Mouse (Mus musculus): ENCODE measurements at regions not wholly inside any gene's neighbourhood (a gene's known extent, or its start where the extent isn't known, plus 50 kb on each side); places are given as distances from the start of the nearest gene placed in this dataset.
A peak's percentile ranks its signal among the peaks of the same experiment; 100 is the strongest.

GRCm38 (mm10) chr9:47400117-47400823 is 129.7 kb upstream of the Cadm1 start:
- no peak for DNase-seq (ENCODE audit: low spot score)
- Histone ChIP-seq H3K9me3 (replicated peaks) (no peaks in the 10 kb centered on the region), H3K4me1 (peaks cover 55% of the 10 kb centered on the region), H3K36me3 (no peaks in the 10 kb centered on the region), H3K27ac (no peak overlapping the region), H3K4me3 (no peak overlapping the region), H3K27me3 (ENCODE audit: low read depth, poor library complexity, severe bottlenecking) (peaks cover 51% of the 10 kb centered on the region)
- 32% methylated on average over 7 of the region's 7 CpGs for WGBS

DNA sequence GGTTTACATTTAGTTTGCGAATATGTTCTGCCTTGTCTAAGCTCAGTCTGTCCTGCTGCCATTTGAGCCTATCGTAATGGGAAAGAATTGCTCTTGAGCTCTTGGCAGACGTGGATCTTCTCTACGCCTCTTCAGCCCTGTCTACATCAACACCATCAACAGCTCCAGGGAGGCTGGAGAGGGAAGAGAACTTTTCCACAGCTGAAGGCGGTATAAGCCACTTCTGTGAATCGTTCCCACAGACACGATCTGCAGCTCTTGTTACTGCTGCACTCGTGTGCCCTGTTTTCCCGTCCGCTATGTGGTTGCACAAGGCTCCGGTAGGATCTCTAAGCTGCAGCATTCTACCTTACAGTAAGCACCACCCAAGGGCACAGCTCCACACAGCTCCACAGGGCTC is 128.5 kb upstream of the Cadm1 start:
- Histone ChIP-seq H3K9me3 (replicated peaks) (no peaks in the 10 kb centered on the region), H3K4me1 (peaks cover 68% of the 10 kb centered on the region), H3K27ac (no peak overlapping the region), H3K36me3 (no peaks in the 10 kb centered on the region), H3K27me3 (ENCODE audit: low read depth, poor library complexity, severe bottlenecking) (peaks cover 58% of the 10 kb centered on the region), H3K4me3 (no peak overlapping the region)
- WGBS = 87% methylated on average over 11 of the region's 11 CpGs
- DNase-seq (ENCODE audit: low spot score) = no peak

- 64% methylated on average over 11 of the region's 11 CpGs for WGBS
- no peak overlapping the region for H3K27ac ChIP-seq
- H3K4me1 ChIP-seq = peaks cover 86% of the 10 kb centered on the region
- DNase-seq (ENCODE audit: low spot score) = no peak
- H3K27me3 ChIP-seq (ENCODE audit: low read depth, poor library complexity, severe bottlenecking) = peaks cover 75% of the 10 kb centered on the region
- no peak overlapping the region for H3K4me3 ChIP-seq
- no peaks in the 10 kb centered on the region for H3K36me3 ChIP-seq
- H3K9me3 ChIP-seq (replicated peaks) = no peaks in the 10 kb centered on the region
Measured at GRCm38 (mm10) chr9:47403317-47403716, 126.7 kb upstream of the Cadm1 start.

DNA sequence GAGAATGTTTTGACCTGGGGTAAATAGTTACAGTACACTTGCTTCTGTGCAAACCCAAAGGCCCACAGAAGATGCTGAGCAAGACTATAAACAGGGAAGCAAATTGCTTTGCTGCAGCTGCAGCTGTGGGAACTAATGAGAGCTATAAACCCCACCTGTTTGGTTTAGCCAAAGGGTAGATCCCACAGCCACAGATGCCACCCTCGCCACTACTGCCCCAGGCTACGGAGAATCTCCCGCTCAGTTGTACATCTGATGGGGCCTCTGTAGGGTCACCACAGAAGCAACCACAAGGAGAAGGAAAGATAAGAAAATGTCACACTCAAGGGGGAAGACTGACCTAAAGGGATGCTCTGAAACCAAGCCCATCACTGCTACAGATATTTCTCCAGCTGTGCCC is 125.2 kb upstream of the Cadm1 start:
- H3K9me3 ChIP-seq (replicated peaks) = no peaks in the 10 kb centered on the region
- 15% methylated on average over 3 of the region's 3 CpGs for WGBS
- DNase-seq (ENCODE audit: low spot score) = no peak
- peaks cover 71% of the 10 kb centered on the region for H3K27me3 ChIP-seq (ENCODE audit: low read depth, poor library complexity, severe bottlenecking)
- no peak overlapping the region for H3K4me3 ChIP-seq
- no peaks in the 10 kb centered on the region for H3K36me3 ChIP-seq
- no peak overlapping the region for H3K27ac ChIP-seq
- peaks cover 77% of the 10 kb centered on the region for H3K4me1 ChIP-seq

DNA sequence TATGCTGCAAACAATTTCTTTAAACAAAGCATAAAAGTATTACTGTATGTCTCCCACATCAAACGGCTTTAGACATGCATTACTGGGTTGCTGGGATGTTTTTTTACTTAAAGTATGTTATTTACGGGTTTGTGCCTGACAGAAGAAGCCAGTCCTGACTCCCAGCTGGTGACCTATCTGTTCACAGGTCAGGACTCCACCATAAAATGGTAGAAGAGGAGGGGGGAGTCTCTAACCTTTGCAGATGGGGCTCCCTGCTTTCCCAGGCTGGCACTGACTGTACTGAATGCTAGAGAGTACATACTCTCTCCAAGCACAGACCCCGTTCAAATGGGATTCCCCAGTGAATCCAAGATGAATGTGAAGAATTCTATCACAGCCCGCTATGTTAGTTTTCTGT is 124.4 kb upstream of the Cadm1 start:
- Histone ChIP-seq H3K4me3 (no peak overlapping the region), H3K9me3 (replicated peaks) (no peaks in the 10 kb centered on the region), H3K27ac (no peak overlapping the region), H3K4me1 (peaks cover 72% of the 10 kb centered on the region), H3K36me3 (no peaks in the 10 kb centered on the region), H3K27me3 (ENCODE audit: low read depth, poor library complexity, severe bottlenecking) (peaks cover 73% of the 10 kb centered on the region)
- no peak for DNase-seq (ENCODE audit: low spot score)
- WGBS = 44% methylated on average over 4 of the region's 4 CpGs

GRCm38 (mm10) chr9:47407007-47407670 is 122.8 kb upstream of the Cadm1 start:
- Histone ChIP-seq H3K36me3 (no peaks in the 10 kb centered on the region), H3K4me1 (peaks cover 78% of the 10 kb centered on the region), H3K4me3 (no peak overlapping the region), H3K27ac (peak overlapping the region; percentile 30), H3K9me3 (replicated peaks) (no peaks in the 10 kb centered on the region), H3K27me3 (ENCODE audit: low read depth, poor library complexity, severe bottlenecking) (peaks cover 77% of the 10 kb centered on the region)
- 43% methylated on average over 7 of the region's 7 CpGs for WGBS
- no peak for DNase-seq (ENCODE audit: low spot score)

- no peak overlapping the region for H3K4me3 ChIP-seq
- H3K36me3 ChIP-seq = no peaks in the 10 kb centered on the region
- H3K4me1 ChIP-seq = peaks cover 81% of the 10 kb centered on the region
- no peak for DNase-seq (ENCODE audit: low spot score)
- no peaks in the 10 kb centered on the region for H3K9me3 ChIP-seq (replicated peaks)
- 8% methylated on average over 4 of the region's 4 CpGs for WGBS
- H3K27ac ChIP-seq = no peak overlapping the region
- peaks cover 68% of the 10 kb centered on the region for H3K27me3 ChIP-seq (ENCODE audit: low read depth, poor library complexity, severe bottlenecking)
Measured at GRCm38 (mm10) chr9:47408061-47408460, 121.9 kb upstream of the Cadm1 start.

GRCm38 (mm10) chr9:47409579-47409978 is 120.4 kb upstream of the Cadm1 start:
- 79% methylated on average over 6 of the region's 6 CpGs for WGBS
- Histone ChIP-seq H3K4me1 (peaks cover 68% of the 10 kb centered on the region), H3K36me3 (no peaks in the 10 kb centered on the region), H3K4me3 (no peak overlapping the region), H3K27me3 (ENCODE audit: low read depth, poor library complexity, severe bottlenecking) (peaks cover 59% of the 10 kb centered on the region), H3K27ac (no peak overlapping the region), H3K9me3 (replicated peaks) (no peaks in the 10 kb centered on the region)
- no peak for DNase-seq (ENCODE audit: low spot score)

GRCm38 (mm10) chr9:47412786-47413185 is 117.2 kb upstream of the Cadm1 start:
- WGBS = 9% methylated on average over 2 of the region's 2 CpGs
- H3K9me3 ChIP-seq (replicated peaks) = no peaks in the 10 kb centered on the region
- H3K27ac ChIP-seq = no peak overlapping the region
- peaks cover 49% of the 10 kb centered on the region for H3K27me3 ChIP-seq (ENCODE audit: low read depth, poor library complexity, severe bottlenecking)
- no peak overlapping the region for H3K4me3 ChIP-seq
- no peaks in the 10 kb centered on the region for H3K36me3 ChIP-seq
- peaks cover 48% of the 10 kb centered on the region for H3K4me1 ChIP-seq
- DNase-seq (ENCODE audit: low spot score) = no peak

DNA sequence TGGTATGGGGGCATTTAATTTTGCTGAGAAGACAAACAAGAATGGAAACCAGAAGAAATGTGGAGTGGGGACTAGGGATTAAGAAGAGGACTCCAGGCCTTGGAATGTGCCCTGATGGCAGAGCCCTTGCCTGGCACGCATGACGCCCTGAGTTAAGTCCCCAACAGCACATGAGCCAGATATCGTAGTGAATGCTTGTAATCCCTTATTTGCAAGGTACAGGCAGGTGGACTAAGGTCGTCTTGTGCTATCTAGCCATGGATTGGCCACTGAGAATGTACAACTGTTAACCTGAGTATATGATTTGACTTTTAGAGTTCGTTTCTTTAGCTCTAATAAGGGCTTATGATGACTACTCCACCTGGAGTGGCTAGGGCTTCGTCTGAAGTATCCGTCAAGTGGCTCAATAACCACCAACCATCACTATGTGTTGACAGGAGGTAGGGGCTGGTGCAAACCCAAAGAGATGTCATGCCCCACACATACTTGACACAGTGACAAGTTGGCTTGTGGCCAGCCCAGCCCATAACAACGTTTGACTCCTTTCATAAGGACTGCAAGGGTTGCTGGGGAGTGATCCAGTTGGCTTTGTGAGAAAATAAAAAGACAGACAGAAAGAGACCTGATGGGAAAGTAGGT is 115.5 kb upstream of the Cadm1 start:
- WGBS = 85% methylated on average over 8 of the region's 8 CpGs

DNA sequence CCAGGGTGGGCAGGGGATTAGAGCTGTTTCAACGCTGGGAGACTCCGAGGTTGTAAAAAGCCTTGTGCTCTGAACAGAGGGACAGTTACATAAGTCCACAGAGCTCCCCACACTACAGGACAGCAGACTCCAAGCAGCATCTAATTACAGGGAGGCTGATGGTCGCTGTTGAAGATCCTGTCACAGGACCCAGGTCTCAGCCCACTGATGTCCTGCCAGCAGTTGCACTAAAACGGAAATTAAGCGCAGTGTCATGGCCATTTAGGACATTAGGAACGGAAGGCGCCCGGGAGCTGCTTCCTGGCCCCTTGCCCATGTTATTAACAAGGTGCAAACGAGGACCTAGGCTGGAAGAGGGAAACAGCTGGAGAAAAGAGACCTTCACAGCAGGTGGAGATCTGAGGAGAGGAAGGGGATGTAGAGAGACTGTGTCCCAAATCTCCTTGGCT is 107.8 kb upstream of the Cadm1 start:
- Histone ChIP-seq H3K4me1 (peaks cover 46% of the 10 kb centered on the region), H3K9me3 (replicated peaks) (no peaks in the 10 kb centered on the region), H3K4me3 (no peak overlapping the region), H3K27ac (peak overlapping the region; percentile 38; the same call in 1 of the 2 replicates), H3K36me3 (no peaks in the 10 kb centered on the region), H3K27me3 (ENCODE audit: low read depth, poor library complexity, severe bottlenecking) (peaks cover 7% of the 10 kb centered on the region; the same call in 1 of the 2 replicates)
- DNase-seq (ENCODE audit: low spot score) = no peak
- 13% methylated on average over 9 of the region's 9 CpGs for WGBS

More for the DNA sequence above, 115.5 kb upstream of the Cadm1 start:
- Histone ChIP-seq H3K9me3 (replicated peaks) (no peaks in the 10 kb centered on the region), H3K27me3 (ENCODE audit: low read depth, poor library complexity, severe bottlenecking) (peaks cover 38% of the 10 kb centered on the region), H3K27ac (no peak overlapping the region), H3K4me1 (peaks cover 51% of the 10 kb centered on the region), H3K4me3 (no peak overlapping the region), H3K36me3 (no peaks in the 10 kb centered on the region)
- no peak for DNase-seq (ENCODE audit: low spot score)

GRCm38 (mm10) chr9:47422741-47423461 is 107.1 kb upstream of the Cadm1 start:
- WGBS = 55% methylated on average over 8 of the region's 8 CpGs
- H3K4me1 ChIP-seq = peaks cover 46% of the 10 kb centered on the region
- no peaks in the 10 kb centered on the region for H3K9me3 ChIP-seq (replicated peaks)
- H3K27ac ChIP-seq = peak overlapping the region; percentile 65
- H3K36me3 ChIP-seq = no peaks in the 10 kb centered on the region
- H3K4me3 ChIP-seq = no peak overlapping the region
- peak; percentile 46 for DNase-seq (ENCODE audit: low spot score)
- H3K27me3 ChIP-seq (ENCODE audit: low read depth, poor library complexity, severe bottlenecking) = peaks cover 7% of the 10 kb centered on the region; the same call in 1 of the 2 replicates
